Mouse (Mus musculus) gonadal fat pad, adult 2 months (tissue): Measurements from ENCODE around the gene Sema3f. TPM values are rescaled to one million over a fixed set of nuclear protein-coding genes. Genes with fewer than 3 reads are reported as not detected.
"Not testable (repeated sequence)": the region's sequence is repeated elsewhere in the genome, so short reads cannot be mapped to it uniquely, and the experiment has no call there.

Experiments used
- DNase-seq: peaks from one replicate; pipeline ENCODE4 v3.0.0-alpha.2; 2012; ENCODE audit warnings: low read depth
- polyA plus RNA-seq: library from polyadenylated mRNA; depleted of rRNA; stranded (reverse); fragments of >200 nt; gene quantifications from 2 replicates; pipeline ENCODE4 v1.2.3, GENCODE M21; 2012

Gene Sema3f
- polyA plus RNA-seq, 1 experiment, result 64.0 TPM

DNA sequence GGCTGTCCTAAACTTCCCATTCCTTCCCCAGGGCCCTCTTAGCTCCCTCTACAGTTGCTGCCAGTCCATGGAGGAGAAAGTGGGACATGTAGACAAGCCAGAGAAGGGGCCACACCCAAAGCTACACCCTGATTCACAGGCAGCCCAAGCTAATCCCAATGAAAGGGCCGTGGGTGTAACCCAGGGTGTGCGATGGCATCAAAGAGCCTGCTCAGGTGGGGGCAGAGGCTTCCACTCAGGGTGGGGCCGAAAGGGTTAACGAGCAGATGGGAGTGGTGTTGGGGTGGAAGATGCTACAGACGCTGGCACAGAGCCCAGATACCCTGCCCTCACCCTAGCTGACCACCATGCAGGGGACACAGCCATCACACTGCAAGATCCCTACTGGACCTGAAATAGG lies 17.5 kb downstream of the Sema3f start:
- no peak for DNase-seq

GRCm38 (mm10) chr9:107690391-107690790 lies 19.9 kb downstream of the Sema3f start:
- DNase-seq, result no peak

DNA sequence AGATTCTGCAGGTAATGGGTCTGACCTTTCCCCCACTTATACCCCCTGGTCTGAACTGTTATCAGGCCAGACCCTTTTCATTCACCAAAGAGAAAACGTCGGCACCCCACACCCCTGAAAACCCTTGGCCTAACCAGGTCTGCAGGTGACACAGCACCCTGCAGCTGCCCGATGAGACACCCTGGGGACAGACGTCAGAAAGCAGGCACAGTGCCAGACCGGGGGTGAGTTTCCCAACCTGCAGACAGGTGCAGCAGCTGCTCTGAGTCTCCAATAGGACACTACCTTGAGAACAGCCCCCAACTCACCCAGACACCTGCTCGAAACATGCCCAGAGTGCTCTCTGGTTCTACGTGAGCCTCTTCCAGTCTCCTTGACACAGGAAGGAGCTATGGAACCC lies 21.3 kb downstream of the Sema3f start:
- no peak for DNase-seq

DNA sequence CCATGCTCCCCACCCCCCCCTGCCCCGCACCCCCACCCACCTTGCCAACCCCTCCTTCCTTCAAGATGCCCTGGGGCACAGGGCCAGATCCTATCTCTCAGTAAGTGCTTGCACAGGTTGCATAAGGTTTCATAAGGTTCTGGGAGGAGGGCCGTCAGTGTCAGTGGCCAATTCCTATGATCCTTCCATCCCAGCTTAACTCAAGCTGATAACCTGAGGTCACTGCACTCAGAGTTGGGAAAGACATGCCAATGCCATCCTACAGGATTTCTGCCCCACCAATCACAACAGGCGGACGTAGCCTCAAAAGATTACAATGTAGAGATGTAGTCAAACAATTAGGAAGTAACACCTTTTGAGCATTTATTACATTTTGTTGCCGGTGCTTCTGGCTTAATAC lies 21.9 kb downstream of the Sema3f start:
- no peak for DNase-seq

DNA sequence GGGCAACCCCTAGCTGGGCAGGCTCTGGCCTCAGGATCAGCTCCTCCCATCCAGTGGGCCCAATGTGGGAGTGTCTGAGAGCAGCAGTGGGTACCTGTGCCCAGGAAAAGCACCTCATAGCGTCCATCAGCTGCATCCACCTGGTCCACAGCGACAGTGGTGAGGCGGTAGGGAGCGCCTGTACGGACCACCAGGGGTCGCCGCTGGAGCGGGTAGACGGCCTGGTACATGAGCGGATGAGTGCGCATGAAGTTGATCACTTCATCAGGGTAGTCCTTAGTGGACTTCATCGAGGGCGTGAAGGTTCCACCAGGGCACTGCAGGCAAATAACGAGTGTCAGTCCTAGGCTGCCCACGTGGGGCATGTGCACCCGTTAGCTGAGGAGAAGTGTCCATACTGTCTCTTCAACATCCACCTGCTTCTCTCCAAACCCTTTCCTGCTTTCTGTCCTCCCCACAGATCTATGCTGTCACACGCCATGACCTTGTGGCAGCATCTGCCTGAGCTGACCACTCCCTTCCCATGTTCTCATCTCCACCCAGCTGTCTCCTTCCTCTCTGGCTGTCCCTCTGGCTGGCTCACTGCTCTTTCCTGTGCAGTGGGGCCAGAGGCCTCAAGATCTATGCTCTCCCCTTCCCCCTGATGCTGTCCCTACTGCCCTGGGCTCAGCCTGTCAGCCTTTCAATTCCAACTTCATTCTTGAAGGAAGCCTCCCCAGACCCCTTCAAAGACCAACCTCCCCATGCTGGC lies 24.9 kb downstream of the Sema3f start:
- no peak for DNase-seq

DNA sequence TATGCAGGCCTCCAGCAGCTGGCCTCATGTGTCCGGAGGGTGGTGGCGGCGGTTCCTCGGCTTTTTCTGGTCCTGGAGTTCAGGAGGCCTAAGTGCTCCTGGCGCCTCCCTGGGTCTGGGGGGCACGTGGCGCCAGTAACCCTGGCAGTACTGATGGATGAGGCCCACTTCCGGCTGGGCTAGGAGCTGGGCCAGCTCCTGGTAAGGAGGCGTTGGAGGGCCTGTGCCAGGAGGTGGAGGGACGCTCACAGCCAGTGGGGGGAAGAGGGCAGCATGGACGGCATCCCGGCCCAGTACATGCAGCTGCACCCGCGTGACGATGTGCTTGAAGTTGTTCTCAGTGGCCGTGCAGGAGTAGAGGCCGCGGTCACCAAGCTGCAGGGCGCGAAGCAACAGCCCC lies 27.9 kb downstream of the Sema3f start:
- DNase-seq, result no peak

DNA sequence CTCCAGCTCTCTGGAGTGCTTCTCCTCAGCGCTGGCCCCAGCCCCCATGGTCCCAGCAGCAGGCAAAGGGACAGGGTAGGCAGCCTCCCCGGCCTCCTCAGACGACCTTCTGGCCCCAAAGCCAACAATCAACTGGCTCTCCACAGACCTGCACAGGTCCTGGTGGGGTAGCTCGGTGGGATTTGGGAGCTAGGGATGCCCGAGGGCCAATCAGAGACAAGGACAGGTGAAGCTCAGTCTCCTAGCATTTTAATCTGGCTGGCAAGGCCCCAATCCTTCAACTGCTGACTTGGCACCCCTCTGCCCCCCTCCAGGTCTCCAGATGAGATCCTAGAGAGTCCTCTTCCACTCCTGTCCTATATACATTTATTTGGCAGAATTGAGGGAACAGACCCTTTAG lies 30.8 kb downstream of the Sema3f start, which contains the start of gene Gnat1:
Gene Gnat1, minus strand, starts transcription at position 212 of the 400 bp plus-strand sequence.
- DNase-seq, result no peak

- no peak for DNase-seq
Measured at GRCm38 (mm10) chr9:107678861-107679260, 31.4 kb downstream of the Sema3f start.

DNA sequence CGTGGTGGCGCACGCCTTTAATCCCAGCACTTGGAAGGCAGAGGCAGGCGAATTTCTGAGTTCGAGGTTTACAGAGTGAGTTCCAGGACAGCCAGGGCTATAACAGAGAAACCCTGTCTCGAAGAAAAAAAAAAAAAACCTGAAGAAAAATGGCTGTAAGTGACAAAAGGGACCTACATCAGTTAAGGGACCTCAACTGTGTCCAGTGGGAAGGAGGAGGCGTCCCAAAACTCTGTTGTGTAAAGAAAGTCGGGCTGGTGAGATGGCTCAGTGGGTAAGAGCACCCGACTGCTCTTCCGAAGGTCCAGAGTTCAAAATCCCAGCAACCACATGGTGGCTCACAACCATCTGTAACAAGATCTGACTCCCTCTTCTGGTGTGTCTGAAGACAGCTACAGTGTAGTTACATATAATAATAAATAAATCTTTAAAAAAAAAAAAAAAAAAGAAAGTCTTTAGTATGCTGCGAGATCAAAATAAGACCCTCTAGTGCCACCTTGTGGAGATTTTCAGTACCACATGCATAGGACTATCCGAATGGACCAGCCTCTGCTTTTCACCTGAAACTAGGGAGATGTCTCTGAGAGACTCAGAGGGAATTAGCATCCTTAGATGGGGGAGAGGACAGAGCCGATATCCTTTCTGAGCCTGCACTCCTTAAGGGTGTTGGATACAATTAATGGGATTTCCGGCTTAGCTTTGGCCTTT lies 32.3 kb downstream of the Sema3f start:
- DNase-seq, result not testable (repeated sequence)

DNA sequence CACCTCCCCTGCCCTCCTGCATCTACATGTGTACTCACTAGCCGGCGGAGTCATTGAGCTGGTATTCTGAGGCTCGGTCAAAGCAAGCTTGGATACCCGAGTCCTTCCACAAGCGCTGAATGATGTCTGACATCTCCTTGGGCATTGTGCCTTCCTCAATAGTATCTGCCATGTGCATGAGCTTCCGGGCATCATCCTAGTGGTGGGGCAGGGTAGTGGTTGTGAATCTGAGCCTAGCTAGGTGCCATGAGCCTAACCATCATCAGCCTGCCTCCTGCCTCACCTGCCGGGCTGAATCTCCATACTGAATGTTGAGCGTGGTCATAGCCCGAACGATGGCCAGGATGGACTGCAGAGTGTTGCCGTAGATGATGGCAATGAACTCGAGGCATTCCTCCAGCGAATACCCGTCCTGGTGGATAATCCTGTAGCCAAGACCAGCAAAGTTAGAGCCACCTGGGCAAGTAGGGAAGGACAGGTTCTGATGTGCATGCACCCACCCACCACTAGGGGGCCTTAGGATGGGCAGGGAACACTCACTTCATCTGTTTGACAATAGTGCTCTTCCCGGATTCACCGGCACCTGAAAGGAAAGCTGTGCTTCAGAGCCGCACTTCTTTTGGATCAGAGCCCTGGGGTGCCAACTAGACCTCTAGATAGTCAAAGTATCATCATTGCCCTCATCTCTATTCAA lies 33.0 kb downstream of the Sema3f start:
- no peak for DNase-seq

GRCm38 (mm10) chr9:107676302-107676701 lies 34.0 kb downstream of the Sema3f start:
- DNase-seq, result no peak

- DNase-seq, result no peak
Measured at GRCm38 (mm10) chr9:107675671-107676301, 34.5 kb downstream of the Sema3f start.

DNA sequence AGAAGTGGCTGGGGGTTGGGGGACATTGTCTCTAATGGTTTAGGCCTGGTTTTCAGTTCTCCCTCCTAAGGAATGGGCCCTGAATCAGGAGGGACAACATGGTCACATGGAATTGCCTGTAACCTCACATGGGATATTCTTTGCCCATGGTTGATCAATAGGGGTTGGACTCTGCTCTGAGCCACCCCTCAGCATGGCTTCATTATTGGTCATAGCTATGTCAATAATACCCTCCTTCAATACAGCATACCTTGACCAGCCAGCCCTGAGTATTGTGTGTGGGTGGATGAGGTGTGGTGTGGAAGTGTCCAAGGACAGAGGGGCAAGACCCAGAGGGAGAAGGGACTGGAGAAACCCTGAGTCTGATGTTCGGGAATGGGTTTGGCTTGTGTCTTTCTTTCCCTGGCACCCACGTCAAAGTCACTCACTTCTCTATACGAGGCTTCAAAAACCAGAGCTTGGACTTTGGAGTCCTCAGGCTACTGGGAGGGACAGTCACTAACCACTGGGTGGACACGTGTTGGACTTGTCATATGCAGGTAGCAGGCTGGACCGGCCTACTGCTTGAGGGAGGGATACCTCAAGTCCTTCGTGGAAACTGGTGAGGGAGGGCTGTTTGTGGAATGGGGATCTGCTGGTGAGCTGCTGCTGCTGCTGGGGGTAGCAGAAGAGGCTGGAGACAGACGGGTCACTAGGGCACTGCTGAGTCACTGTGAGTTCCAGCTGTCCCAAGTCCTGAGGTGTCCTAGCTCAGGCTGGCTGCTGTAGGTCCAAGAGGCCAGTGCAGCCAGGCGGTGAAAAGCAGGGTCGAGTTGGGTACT lies 35.5 kb downstream of the Sema3f start:
- no peak for DNase-seq

- no peak for DNase-seq
Measured at GRCm38 (mm10) chr9:107670259-107670658, 40.0 kb downstream of the Sema3f start.

GRCm38 (mm10) chr9:107669480-107669945 lies 40.8 kb downstream of the Sema3f start, which contains the start of gene Slc38a3:
TSS of gene Slc38a3 (minus strand) at chr9:107669530.
- no peak for DNase-seq

GRCm38 (mm10) chr9:107668916-107669315 lies 41.4 kb downstream of the Sema3f start:
- no peak for DNase-seq

GRCm38 (mm10) chr9:107668011-107668410 lies 42.3 kb downstream of the Sema3f start:
- DNase-seq, result no peak

DNA sequence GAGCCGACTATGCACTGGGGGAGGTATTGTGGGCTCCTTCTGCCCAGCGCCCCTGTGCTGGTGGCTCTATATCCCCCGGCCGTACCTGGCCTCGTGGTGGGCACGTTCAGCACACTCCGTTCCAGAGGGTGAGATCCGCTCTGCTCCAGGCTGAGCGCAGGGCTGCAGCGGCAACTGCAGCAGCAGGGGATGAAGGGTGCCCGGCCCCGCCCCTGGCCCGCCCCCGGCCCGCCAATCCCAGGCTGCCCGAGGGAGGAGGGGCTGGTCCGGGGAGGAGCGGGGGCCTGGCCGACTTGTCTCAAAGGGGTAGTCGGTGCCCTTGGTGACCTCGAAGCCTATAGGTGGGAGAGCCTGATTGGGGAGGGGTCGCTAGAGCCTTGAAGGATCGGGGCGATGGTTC lies 43.1 kb downstream of the Sema3f start:
- DNase-seq, result no peak

DNA sequence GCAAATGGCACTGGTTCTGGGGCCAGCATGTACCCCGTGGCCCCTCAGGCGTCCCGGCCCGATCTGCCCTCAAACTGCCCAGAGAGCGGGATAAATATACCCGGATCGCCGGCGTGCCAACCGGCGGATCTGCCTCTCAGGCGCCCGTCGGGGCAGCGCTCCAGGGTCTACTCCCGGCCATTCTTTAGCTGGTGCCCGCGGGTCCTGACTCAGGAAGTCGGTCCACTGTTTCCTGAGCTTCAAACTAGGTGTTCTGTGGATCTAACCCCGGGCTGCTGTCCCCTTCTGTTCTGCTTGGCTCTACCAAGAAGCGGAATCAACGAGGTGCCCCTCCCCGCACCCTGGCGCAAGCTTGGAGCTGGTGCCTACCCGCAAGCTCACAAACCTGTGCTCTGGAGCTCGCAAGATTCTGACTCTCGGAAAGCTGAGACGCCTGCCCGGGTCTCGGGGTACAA lies 43.5 kb downstream of the Sema3f start:
- DNase-seq, result no peak

DNA sequence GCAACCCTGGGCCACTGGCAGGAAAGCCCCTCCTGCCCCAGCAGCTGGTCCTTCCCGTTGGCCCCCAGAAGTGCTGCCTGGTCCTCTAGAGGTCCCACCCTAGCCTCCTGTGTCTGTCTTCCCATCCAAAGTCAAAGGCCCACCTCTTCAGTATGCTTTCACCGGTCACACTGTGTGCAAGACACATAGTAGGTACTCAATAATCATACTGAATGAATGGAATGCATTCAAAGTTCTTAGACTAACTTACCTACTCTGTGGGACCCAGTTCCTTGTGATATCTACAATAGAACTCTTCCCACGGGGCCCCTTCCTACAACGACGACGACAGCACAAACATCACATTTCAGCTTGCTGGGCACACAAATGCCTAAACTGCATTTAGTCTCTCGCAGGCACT lies 45.0 kb downstream of the Sema3f start:
- DNase-seq, result no peak

- DNase-seq, result no peak
Measured at GRCm38 (mm10) chr9:107663525-107663924, 46.8 kb downstream of the Sema3f start.
